Mouse (Mus musculus): ENCODE results near the gene Ipo9.

DNA sequence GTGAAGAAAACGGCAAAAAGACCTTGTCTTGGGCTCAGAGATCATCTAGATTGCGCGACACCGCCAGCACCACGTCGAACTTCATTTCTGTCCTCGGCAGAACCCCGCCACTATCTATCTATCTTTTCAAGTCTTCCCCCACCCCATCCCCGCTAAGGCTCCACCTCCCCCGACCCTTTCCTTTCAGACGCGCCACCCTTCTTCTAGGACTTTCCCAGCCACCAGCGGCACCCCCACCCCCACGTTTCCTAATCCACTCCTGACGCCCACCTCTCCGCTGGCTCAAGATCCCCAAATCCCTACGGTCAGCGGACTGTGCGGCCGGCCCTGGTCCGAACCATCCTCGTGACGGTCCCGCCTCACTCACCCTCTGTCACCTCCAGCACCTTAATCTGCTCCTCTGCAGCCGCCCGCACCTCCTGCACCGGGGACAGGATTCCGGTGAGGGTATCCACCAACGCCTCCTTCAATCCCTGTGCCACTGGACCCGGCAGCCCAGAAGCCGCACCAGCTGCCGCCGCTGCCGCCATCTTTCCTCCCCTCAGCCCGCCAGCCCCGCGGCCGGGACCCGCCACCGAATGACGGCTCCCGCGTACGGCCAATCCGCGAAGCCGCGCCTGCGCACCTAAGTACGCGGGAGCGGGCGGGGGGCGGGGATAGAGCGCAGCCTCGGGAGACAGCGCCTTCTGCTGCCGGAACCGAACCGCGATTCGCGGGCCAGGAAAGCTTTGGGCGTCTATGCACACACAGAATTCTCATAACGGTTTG lies at the start of gene Ipo9:
- no peak for TF ChIP-seq GATA1 (IDR thresholded peaks at IDR 0.05; ENCODE audit: borderline replicate concordance, low read length)
- TF ChIP-seq FLI1 (IDR thresholded peaks at IDR 0.05; ENCODE audit: low read length), result no peak
